Mouse (Mus musculus): Measurements from ENCODE around the gene Dnm2.
A peak's percentile ranks its signal among the peaks of the same experiment; 100 is the strongest.
"Not testable (repeated sequence)": the region's sequence is repeated elsewhere in the genome, so short reads cannot be mapped to it uniquely, and the experiment has no call there.

The Dnm2 gene

DNA sequence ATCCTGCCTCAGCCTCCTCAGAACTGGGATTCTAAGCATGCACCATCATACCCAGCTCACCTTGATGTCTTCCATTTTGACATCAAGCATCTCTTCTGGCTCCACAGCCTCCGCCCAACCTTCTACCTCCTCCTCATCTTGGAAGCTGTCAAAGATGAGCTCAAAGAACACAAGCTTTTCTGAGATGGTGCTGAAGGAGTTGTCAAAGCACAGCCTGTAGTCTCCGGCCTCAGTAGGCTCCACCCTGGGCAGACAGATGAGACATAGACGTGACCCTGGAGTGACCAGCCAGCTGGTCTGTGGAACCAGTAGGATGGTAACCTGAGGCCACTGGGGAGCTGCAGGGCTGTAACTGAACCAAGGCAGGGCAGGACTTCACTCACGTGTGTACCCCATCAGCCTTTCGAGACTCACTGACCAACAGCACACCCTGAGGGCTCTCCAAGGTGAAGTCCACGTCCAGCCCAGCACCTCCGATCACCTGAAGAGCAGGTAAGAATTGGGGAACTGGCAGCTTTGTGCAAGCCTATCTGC is 84.2 kb downstream of the Dnm2 start:
- DNase-seq = peak; percentile 49

DNA sequence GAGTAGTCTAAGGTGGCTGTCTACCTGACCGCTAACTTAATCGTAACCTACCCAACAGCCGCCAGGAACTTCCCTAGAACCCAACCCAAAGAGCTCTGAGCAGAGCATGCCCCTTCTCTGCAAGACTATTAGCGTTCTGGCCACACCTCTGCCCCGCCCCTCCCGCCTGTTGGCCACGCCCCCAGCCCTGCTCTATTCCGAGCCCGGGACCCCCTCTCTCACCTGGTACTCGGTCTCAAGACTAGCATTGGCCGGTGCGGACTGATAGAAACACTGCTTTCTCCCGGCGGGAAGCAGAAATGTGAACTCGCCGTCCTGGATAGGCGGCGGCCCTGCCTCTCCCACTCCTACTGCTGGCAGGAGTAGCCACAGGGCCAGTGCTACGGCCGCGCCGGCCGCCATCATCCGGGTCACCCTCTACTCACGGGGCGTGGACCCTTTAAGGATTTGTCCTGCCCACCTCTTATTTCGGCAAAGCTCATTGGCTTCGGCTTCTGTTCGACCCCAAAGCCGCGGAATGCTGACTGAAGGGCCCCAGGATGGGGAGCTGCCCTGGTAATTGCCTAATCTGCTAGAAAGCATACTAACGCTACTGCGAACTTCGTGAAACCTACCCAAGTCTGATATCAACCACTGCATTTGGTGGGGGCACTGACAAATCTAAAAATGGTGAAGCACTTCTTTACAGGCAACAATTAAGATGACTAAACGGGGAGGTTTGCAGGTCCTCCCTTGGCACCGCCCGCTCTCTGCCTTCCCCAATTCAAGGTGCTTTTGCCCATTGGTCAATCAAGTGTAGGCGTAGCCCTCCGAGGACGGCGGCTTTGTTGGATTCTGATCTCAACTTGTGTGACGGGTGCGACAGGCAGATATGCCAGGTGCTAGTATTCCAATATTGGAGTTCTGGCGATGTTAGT is 85.3 kb downstream of the Dnm2 start, which contains the start of gene Tmed1:
TSS of gene Tmed1 (minus strand) at position 481 of the 917 bp plus-strand sequence.
- peak; percentile 96 for DNase-seq

DNA sequence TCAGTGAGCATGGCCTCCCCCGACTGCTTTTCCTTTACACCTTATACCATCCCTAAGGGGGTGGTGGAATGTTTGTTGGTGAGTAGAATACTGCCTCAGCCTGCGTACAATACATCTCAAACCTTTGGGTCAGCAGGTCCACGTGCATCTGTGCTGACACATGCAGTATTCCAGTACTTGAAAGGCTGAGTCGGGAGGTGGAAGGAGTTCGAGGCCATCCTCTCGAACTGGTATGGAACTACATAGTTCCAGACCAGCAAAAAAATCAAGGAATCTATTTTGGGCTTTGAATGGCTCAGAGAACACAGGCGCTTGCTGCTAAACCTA is 85.9 kb downstream of the Dnm2 start:
- no peak for DNase-seq

DNA sequence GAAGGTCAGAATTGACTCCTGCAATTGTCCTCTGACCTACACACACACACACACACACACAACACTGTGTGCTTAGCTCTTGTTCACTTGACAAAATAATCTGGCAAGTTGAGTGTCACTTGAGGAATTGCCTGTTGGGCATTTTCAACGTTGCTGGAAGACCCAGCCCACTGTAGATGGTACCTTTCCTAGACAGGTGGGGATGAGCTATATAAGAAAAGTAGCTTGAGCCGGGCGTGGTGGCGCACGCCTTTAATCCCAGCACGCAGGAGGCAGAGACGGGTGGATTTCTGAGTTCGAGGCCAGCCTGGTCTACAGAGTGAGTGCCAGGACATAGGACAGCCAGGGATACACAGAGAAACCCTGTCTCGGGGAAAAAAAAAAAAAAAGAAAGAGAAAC is 86.3 kb downstream of the Dnm2 start:
- peak; percentile 52 for DNase-seq

DNA sequence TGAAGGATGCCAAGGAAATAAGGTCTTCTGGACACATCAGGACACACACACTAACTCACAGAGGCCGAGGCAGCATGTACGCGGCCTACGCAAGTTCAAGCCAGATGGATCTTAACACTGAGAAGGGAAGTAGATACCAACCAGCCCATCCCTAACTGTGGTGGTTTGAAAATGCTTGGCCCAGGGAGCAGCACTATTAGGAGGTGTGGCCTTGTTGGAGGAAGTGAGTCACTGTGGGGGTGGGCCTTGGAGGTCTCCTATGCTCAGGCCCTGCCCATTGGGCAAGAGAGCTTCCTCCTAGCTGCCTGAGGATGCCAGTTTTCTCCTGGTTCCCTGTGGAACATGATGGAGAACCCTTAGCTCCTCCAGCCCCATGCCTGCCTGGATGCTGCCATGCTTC is 88.8 kb downstream of the Dnm2 start:
- no peak for DNase-seq

DNA sequence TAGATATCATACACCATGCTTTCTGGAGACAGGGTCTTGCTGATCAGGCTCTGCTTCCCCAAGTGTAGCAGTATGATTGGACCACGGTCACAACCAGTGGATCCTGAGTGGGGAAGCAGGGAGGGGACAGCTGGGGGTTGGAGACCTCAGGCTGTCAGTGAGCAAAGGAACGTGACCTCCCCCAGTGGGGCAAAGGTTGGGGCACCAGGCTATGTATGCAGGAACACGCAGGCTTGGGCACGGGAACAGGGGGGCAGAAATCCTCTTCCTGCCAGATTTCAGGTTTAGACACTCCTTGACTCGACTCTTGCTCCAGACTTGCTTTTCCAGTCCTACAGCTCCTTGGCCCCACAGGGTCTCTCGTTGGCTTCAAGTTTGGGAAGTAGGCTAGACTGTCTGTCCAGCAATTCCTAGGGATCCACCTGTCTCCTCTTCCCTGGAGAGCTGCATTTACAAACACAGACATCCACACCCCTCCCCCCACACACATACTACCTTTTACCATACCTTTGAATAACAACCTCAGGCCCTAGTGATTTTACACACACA is 93.3 kb downstream of the Dnm2 start:
- no peak for DNase-seq

DNA sequence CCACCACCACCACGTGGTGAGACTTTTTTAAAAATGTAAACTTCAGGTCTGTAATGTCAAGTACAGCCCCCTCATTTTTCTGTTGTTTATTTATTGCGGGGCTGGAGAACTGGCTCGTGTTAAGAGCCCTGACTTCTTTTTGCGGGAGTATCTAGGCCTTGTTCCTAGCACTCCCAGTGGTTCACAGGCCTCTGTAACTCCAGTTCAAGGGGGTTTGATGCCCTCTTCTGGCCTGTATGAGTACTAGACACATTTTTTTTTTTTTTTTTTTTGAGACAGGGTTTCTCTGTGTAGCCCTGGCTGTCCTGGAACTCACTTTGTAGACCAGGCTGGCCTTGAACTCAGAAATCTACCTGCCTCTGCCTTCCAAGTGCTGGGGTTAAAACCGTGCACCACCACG is 94.0 kb downstream of the Dnm2 start:
- not testable (repeated sequence) for DNase-seq

DNA sequence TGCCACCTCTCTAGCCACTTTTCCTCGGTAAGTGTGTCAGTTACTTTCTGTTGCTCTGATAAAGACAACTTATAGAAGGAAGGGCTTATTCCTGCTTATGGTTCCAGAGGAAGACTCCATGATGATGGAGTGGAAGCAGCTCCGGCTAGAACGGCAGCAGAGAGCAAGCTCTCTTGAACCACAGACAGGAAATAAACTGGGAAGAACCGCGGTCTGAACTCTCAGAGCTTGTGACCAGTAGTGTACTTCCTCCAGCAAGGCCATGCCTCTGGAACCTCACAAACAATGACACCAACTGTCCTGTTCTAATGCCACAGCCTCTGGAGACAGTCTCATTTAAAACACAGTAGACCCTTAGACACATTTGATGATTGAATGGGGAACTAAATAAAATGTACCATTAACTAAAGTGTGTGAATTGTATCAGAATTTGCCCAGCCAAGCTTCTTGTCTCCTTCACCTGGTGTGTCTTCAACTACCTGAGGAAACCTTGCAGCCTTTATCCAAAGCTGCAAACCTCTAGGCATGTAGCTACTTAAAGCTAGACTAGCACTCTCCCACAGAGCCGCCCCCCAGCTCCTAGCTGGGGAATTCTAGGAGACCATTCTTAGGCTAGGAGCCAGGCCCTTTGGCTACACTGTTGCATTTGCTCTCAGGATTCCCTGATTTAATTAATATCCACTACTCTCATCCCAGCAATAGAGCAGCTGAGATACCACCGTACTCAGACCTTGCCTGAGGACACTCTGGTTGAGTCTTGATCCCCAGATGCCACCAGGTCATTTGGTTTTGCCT is 100.6 kb downstream of the Dnm2 start:
- no peak for DNase-seq

DNA sequence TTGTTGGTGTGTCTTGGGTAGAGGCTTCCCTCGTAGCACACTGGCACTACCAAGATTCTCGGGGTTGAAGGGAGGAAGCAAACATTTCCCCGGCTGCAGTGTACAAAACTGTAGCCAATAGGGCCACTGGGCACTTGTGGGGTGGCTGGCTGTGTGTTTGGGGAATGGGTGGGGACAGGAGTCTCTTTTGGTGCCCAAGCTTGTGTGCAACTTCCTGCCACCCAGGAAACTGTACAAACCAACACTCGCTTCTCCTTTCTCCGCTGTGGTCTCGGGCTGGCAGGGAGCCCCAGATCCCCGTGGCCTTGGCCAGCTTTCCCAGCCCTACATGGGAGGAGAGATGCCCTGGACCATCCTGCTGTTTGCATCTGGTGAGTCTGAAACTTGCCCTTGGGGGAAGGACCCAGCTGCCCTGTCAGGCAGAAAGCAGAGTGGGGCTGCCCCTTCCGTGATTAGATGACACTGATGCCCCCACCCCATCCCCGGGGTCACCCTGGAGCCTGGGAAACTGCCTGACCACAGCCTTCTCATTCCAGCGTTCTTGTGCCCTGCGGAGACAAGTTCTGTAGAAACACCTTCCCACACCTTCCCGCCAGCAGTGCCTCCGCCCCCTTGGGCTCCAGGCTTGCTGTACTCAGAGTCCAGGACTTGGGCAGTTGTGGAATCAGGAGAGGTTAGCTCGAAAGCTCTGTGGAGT is 101.4 kb downstream of the Dnm2 start, which contains the start of gene AB124611:
TSS of gene AB124611 (plus strand) at position 240 of the 697 bp plus-strand sequence.
- DNase-seq = no peak

DNA sequence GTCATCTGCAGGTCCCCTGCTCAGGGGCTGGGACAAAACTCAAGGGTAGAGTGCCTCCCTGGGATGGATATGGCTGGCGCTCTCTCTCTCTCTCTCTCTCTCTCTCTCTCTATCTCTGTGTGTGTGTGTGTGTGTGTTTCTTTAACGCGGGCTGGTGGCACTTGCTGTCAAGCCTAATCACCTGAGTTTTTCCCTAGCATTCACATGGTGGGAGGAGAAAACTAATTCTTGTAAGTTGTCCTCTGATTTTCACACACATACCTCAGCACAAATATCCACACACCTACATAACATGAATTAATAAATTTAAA is 101.9 kb downstream of the Dnm2 start:
- DNase-seq = no peak

DNA sequence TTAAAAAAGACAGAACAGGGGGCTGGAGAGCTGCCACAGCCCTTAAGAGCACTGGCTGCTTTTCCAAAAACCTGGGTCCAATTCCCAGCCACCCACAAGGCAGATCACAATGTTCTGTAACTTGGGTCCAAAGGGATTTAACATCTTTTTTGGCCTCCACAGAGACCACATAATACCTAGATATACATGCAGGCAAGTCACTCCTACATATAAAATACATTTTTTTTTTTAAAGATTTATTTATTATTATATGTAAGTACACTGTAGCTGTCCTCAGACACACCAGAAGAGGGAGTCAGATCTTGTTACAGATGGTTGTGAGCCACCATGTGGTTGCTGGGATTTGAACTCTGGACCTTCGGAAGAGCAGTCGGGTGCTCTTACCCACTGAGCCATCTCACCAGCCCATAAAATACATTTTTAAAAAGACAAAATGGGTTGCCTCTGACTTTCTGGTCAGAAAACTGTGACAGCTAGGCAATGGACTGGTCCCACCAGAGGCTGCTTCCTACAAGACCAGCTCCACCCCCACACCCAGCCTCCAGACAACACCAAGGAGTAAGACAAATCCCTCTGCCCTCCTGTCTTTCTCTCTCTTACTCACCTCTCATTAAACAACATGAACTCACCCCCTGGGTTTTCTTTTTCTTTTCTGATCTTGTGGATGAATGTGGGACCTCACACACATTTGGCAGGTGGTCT is 102.5 kb downstream of the Dnm2 start:
- DNase-seq = no peak

DNA sequence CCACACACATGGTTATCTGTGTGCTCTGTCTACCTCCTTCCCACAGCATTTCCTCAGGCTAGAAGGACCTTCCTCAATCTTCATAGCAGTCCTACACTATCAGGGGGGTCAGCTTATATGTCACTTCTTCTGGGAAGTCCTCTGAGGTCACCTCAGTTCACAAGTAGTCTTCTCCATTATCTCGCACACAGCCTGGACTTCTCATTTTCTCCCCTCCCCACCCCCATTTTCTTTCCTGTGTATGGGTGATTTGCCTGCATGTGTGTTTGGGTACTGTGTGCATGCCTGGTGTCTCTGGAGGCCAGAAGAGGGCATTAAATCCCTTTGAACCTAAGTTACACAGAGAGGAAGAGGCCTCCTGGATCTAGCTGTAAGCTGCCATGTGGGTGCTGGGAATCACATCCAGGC is 103.2 kb downstream of the Dnm2 start:
- DNase-seq = no peak

DNA sequence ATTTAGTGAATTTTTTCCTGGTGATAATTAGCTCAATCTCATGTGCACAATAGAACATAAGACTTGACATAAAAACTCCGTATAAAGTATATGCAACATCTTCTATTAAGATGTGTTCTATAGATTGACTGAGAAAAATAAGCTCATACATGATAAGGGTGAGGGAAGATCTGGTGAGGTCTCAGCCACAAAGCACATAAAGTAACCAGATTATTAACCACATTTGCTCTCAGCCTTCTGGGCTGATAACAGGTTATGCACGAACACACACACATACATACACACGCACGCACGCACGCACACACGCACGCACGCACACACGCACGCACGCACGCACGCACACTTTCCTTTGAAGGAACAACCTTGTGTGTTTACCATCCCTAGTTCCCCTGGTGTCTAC is 111.8 kb downstream of the Dnm2 start:
- DNase-seq = no peak

DNA sequence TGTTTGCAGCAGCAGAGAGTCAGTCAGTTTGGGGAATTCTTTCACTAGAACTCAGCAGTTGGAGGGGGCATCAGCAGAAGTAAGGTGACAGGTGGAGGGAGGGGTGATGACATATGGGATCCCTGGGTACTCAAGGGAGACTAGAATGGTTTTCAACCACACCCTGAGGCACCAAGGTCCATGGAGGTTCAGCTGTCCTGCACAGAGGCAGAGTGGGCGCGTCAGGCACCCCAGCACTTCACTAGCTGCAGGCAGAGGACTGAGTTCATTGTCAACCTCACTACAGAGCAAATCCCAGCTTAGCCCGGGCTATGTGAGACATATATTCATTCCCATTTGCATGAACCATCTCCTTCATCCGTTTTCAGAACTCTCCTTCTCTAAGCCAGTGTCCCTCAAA is 112.3 kb downstream of the Dnm2 start:
- no peak for DNase-seq

DNA sequence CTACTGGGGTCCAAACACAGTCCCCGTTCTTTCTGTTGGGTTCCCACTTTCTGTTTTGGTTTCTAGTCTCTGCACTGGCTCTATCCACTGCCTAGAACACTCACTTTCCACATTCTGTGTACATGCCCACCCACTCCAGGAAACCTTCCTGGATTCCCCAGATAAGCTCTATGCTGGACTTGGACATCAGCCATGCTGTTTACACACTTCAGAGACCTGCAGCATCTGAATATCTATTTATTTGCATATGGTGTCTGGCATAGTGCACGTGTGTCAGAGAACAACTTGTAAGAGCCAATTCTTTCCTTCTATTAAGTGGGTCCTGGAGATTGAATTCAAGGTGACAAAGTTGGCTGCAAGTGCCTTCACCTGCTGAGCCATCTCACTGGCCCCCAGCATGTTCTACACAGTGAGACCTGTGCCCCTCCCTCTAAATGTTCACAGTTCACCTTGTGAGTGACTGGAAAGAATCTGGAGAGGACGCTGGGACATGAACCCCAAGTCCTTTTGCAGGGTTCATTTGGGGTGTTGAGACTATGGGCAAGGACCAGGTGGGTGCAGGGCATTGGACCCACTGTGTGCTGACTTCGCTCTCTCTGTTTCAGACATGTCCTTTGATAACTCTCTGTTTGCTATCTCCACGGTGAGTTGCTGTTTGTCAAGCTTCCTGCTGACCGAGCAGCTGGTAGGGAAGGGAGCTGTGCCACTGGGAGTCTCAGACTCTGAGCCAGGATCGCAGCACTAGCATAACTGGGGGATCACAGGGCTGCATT is 115.5 kb downstream of the Dnm2 start:
- no peak for DNase-seq

DNA sequence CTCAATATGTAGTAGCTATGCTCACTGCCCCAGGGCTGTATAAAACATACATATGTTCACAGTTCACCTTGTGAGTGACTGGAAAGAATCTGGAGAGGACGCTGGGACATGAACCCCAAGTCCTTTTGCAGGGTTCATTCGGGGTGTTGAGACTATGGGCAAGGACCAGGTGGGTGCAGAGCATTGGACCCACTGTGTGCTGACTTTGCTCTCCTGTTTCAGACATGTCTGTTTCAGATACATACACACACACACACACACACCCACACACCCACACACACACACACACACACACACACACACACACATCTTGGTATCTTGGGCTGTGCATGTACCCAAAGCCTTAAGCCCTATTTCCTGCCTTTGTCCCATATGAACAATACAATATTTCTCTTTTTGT is 117.3 kb downstream of the Dnm2 start:
- DNase-seq = not testable (repeated sequence)

DNA sequence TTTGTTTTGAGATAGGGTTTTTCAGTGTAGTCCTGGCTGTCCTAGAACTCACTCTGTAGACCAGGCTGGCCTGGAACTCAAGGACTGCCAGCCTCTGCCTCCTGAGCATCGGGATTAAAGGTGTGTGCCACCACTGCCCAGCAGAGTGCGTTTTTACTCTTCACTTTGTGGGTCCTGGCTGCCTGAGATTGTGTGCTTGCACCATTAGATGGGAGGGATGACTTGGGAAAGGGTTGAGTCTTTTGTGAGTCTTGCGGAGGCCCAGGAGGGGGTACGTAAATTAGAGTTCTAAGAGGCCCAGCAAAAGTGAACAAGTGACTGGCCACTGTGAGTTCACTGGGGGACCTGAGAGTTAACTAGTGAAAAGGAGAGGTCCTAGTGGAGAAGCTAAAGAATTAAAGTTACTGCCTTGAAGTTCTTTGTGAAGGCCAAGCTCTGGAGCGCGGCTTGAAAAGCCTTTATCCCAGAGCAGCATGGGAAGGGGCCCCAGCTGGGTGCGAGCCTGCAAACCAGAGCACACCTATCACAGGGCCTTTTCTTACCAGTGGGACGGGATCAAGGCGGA is 120.7 kb downstream of the Dnm2 start:
- DNase-seq = no peak

DNA sequence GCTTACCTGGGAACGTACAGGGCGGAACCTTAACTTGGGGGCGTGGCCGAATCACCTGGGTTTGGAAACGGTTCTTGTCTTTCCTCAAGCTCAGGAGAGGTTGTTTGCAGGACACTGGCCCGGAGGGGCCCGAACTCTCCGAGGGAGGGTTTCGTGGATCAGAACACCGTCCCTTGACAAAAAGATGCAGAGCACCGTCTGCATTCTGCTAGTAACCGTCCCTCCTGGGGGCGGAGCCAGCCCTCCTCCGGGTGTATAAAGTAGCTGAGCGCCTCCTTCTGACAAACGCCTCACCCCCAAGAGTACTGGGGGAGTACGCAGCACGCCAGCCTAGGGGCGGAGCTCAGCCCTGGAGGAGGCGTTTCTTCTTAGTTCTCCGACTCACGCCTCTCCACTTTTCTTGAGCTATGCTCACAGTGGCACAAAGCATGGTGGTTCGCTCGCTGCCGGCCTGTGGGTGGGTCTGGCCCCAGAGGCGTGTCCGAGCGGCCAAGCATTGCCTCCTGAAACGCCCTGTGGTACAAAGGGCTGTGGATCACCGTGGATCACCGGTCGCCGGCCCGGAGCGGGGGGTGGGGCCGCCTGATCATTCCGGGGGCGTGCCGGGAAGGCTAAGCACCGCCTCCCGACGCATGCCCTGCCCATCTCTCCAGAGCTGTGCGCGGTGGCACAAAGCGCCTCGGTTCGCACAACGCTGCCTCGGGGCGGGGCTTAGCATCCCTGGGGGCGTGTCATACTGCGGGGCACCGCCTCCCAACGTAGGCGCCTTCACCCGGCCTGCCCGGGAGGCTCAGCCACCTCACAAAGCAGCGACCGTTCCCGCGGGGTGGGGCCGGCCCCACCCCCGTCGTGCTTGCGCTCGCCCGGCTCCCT is 121.4 kb downstream of the Dnm2 start:
- DNase-seq = peak; percentile 99

DNA sequence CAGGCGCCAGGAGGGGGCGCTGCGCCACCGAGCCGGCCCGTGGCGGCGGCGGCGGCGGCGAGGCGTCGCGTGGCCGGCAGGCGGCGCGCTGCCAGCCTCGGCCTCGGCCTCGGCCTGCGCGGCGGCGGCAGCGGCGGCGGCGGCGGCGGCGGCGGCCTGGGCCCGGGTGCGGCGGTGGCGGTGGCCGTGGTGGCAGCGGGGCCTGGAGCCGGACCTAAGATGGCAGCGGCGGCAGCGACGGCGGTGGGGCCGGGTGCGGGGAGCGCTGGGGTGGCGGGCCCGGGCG is 122.0 kb downstream of the Dnm2 start, which contains the start of gene Carm1:
TSS of gene Carm1 (plus strand) at position 106 of the 286 bp plus-strand sequence.
- DNase-seq = no peak

Measured in cerebellum, adult 9-11 months (tissue).